Mouse (Mus musculus): Measurements from ENCODE around the gene Gm21874.
"Not testable (repeated sequence)": the region's sequence is repeated elsewhere in the genome, so short reads cannot be mapped to it uniquely, and the experiment has no call there.

The Gm21874 gene

GRCm38 (mm10) chrY:9416048-9416447 lies at the start of gene Gm21874:
Gene Gm21874, minus strand, starts transcription at chrY:9416148.
- DNase-seq (ENCODE audit: low spot score in 2 of 2) = not testable (repeated sequence)
